Mouse (Mus musculus): ENCODE measurements around the gene Cntnap2. TPM values are rescaled to one million over a fixed set of nuclear protein-coding genes. Genes with fewer than 3 reads are reported as not detected.
"Not testable (repeated sequence)": the region's sequence is repeated elsewhere in the genome, so short reads cannot be mapped to it uniquely, and the experiment has no call there.

Gene Cntnap2
- polyA plus RNA-seq, 1 experiment from 2014 or later = 1.1 TPM

DNA sequence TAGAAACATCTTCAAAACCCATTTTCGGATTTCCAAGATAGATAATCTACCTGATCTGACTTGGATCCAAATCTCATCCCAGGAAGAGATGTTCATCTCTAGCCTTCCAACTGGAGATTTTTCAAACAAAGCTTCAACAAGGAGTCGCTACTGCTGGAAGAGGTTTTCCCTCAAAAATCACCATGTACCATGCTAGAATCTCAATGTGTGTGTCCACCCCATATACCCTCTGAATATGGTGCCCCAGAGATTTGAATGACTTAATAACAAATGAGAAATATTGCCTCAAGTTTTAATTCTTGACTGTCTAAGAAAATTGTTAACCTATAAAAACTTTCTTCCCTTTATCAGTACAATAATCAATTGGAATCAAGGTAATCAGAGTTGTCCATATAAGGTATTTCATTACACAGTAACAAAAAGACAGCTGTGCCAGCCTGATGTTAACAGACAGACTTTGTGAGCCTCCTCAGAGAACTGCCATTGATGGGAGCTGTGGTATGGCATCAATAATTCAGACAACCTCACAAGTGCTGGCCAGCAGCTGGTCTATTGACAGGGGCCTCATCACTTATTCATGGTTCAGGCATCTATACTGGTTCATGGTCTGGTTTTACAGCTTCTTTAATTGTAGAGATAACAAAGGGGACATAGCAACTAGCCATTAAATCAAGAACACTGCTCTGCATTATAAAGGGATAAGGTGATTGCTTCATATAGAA, 1391.9 kb downstream of the Cntnap2 start:
- Histone ChIP-seq H3K4me1 (replicated peaks; ENCODE audit: control insufficient read depth, insufficient read depth, low read length) (no peaks in the 10 kb centered on the region), H3K9ac (ENCODE audit: low read length) (no peak overlapping the region), H3K4me2 (ENCODE audit: low read depth, low read length) (no peak overlapping the region), H3K27ac (ENCODE audit: low read length) (no peak overlapping the region), H3K27me3 (ENCODE audit: control insufficient read depth, insufficient read depth, low read depth, low read length) (no peaks in the 10 kb centered on the region), H3K9me3 (ENCODE audit: control insufficient read depth, low read length) (no peaks in the 10 kb centered on the region), H3K36me3 (ENCODE audit: control insufficient read depth, insufficient read depth, low read length) (no peaks in the 10 kb centered on the region), H3K4me3 (ENCODE audit: low read length) (no peak overlapping the region)
- WGBS = 71% methylated on average over 2 of the region's 2 CpGs
- no peak for ATAC-seq (ENCODE audit: low read depth)

DNA sequence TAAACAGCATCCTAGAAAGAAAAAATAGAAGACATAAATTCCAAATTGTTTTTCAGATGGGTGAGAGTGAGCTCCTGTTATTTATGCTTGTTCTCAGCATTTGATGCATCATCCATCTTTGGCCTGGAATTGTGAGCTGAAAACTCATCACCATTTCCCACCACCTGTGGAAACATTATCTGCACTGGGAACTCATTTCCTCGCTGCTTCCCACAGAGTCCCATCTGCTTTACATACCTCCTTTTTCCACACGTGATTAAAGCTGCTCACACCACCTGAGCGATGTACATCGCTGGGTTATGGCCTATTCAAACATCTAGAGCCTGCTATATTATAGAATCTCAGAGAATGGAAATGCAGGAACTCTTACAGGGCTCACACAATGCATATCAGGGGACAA, 1413.5 kb downstream of the Cntnap2 start:
- Histone ChIP-seq H3K27ac (ENCODE audit: low read length) (no peak overlapping the region), H3K4me1 (replicated peaks; ENCODE audit: control insufficient read depth, insufficient read depth, low read length) (no peaks in the 10 kb centered on the region), H3K27me3 (ENCODE audit: control insufficient read depth, insufficient read depth, low read depth, low read length) (no peaks in the 10 kb centered on the region), H3K4me3 (ENCODE audit: low read length) (no peak overlapping the region), H3K4me2 (ENCODE audit: low read depth, low read length) (no peak overlapping the region), H3K9ac (ENCODE audit: low read length) (no peak overlapping the region), H3K36me3 (ENCODE audit: control insufficient read depth, insufficient read depth, low read length) (no peaks in the 10 kb centered on the region), H3K9me3 (ENCODE audit: control insufficient read depth, low read length) (no peaks in the 10 kb centered on the region)
- ATAC-seq (ENCODE audit: low read depth) = no peak
- 66% methylated on average over 4 of the region's 4 CpGs for WGBS

DNA sequence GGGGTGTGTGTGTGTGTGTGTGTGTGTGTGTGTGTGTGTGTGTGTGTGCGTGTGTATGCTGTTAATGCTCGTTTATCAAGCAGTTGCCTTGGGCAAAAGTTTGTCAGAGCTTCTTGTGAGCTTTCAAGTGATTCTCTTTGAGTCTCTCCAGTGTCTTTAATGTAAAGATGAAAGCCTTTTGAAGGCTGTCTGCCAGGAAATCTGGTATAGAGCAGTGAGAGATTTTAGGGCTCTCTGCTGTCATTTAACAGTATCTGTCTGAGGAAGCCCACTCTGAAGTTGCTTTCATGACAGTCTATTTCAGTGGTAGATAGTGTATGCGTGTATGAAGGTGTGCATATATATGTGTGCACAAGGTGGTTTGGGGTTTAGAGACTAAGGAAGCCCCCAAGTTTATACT, 1425.2 kb downstream of the Cntnap2 start:
- H3K9ac ChIP-seq (ENCODE audit: low read length) = no peak overlapping the region
- WGBS = 51% methylated on average over 3 of the region's 3 CpGs
- no peak for ATAC-seq (ENCODE audit: low read depth)
- no peak overlapping the region for H3K27ac ChIP-seq (ENCODE audit: low read length)
- no peaks in the 10 kb centered on the region for H3K9me3 ChIP-seq (ENCODE audit: control insufficient read depth, low read length)
- no peaks in the 10 kb centered on the region for H3K4me1 ChIP-seq (replicated peaks; ENCODE audit: control insufficient read depth, insufficient read depth, low read length)
- H3K27me3 ChIP-seq (ENCODE audit: control insufficient read depth, insufficient read depth, low read depth, low read length) = no peaks in the 10 kb centered on the region
- no peak overlapping the region for H3K4me2 ChIP-seq (ENCODE audit: low read depth, low read length)
- H3K36me3 ChIP-seq (ENCODE audit: control insufficient read depth, insufficient read depth, low read length) = no peaks in the 10 kb centered on the region
- H3K4me3 ChIP-seq (ENCODE audit: low read length) = no peak overlapping the region

DNA sequence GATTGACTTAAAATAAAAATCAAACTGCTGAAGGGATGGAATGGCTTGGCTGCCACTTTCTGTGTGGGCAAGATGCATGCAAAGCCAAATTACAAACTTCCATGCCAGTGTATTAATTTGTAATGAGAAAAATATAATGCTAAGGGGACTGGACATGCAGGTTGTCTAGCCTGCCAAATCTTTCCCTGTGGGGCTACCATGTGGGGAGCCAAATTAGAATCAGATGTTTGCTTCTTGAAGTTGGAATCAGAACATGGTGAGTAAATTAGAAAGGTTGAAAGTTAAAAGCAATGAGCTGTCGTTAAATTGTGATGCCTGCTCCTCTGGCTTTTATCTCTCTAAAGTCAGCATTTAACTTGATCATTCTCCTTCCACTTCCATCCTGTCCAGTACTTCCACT, 1443.6 kb downstream of the Cntnap2 start:
- no peaks in the 10 kb centered on the region for H3K36me3 ChIP-seq (ENCODE audit: control insufficient read depth, insufficient read depth, low read length)
- no peak overlapping the region for H3K9ac ChIP-seq (ENCODE audit: low read length)
- H3K27ac ChIP-seq (ENCODE audit: low read length) = no peak overlapping the region
- H3K4me3 ChIP-seq (ENCODE audit: low read length) = no peak overlapping the region
- H3K9me3 ChIP-seq (ENCODE audit: control insufficient read depth, low read length) = no peaks in the 10 kb centered on the region
- no peaks in the 10 kb centered on the region for H3K27me3 ChIP-seq (ENCODE audit: control insufficient read depth, insufficient read depth, low read depth, low read length)
- no peak overlapping the region for H3K4me2 ChIP-seq (ENCODE audit: low read depth, low read length)
- no peak for ATAC-seq (ENCODE audit: low read depth)
- 45% methylated on average over 1 of the region's 1 CpGs for WGBS
- H3K4me1 ChIP-seq (replicated peaks; ENCODE audit: control insufficient read depth, insufficient read depth, low read length) = no peaks in the 10 kb centered on the region

DNA sequence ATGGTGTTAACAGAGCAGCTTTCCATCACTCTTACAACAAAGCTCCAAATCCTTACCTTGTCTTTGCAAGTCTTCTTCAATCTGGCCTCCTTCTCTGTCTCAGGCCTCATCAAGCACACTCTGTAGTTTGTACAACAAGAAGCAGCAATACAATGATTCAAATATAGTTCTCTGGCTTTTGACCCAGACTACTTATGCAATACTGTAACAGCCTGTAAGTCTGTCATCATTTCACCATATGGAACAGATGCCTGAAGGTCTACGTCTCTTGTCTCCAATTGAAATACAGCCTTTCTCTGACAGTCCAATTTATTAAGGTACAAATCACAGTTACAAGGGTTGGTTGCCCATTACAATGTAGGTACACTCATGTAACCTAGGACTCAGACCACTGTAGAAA, 1453.7 kb downstream of the Cntnap2 start:
- WGBS = 50% methylated on average over 1 of the region's 1 CpGs
- H3K9ac ChIP-seq (ENCODE audit: low read length) = no peak overlapping the region
- H3K27ac ChIP-seq (ENCODE audit: low read length) = no peak overlapping the region
- no peak overlapping the region for H3K4me3 ChIP-seq (ENCODE audit: low read length)
- H3K27me3 ChIP-seq (ENCODE audit: control insufficient read depth, insufficient read depth, low read depth, low read length) = no peaks in the 10 kb centered on the region
- no peaks in the 10 kb centered on the region for H3K4me1 ChIP-seq (replicated peaks; ENCODE audit: control insufficient read depth, insufficient read depth, low read length)
- H3K4me2 ChIP-seq (ENCODE audit: low read depth, low read length) = no peak overlapping the region
- ATAC-seq (ENCODE audit: low read depth) = peak; percentile 64
- no peaks in the 10 kb centered on the region for H3K36me3 ChIP-seq (ENCODE audit: control insufficient read depth, insufficient read depth, low read length)
- H3K9me3 ChIP-seq (ENCODE audit: control insufficient read depth, low read length) = no peaks in the 10 kb centered on the region

DNA sequence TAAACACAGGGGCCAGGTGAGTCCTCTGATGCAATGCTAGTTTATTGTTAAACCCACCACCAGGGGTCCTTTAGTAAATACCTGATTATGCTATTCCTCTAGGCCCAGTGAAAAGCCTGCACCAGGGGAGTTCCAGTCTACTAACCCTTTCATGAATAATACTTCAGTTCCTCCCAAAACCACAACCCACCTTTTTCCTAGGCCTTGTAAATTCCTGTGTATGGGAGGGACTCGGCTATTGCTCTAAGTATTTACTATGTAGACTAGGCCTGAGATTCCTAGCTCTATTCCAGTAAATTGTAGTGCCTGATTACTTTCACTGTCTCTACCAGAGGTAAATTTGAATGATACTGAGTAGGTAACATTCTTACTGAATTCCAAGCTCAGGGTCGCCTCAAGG, 1478.4 kb downstream of the Cntnap2 start:
- H3K4me1 ChIP-seq (replicated peaks; ENCODE audit: control insufficient read depth, insufficient read depth, low read length); H3K9ac ChIP-seq (ENCODE audit: low read length); H3K4me3 ChIP-seq (ENCODE audit: low read length); H3K4me2 ChIP-seq (ENCODE audit: low read depth, low read length); H3K9me3 ChIP-seq (ENCODE audit: control insufficient read depth, low read length); ATAC-seq (ENCODE audit: low read depth); H3K27me3 ChIP-seq (ENCODE audit: control insufficient read depth, insufficient read depth, low read depth, low read length); H3K27ac ChIP-seq (ENCODE audit: low read length); H3K36me3 ChIP-seq (ENCODE audit: control insufficient read depth, insufficient read depth, low read length): not testable (repeated sequence)
- WGBS = 70% methylated on average over 2 of the region's 2 CpGs

DNA sequence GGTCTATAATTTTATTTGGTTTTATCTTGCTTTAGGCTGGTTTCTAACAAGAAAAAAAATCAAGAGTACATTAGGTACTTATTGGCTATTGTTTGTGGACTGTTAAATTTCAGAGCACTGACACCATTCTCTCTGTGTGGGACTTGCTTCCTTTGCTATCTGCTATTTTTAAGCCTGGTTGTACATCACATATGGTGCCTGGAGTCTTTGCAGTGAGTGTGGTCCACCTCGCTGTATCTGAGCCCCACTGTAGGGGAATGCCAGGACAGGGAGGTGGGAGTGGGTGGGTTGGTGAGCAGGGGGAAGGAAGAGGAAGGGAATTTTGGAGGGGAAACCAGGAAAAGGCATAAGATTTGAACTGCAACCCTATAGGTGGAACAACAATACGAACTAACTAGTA, 1504.3 kb downstream of the Cntnap2 start:
- 78% methylated on average over 2 of the region's 2 CpGs for WGBS
- no peak for ATAC-seq (ENCODE audit: low read depth)

DNA sequence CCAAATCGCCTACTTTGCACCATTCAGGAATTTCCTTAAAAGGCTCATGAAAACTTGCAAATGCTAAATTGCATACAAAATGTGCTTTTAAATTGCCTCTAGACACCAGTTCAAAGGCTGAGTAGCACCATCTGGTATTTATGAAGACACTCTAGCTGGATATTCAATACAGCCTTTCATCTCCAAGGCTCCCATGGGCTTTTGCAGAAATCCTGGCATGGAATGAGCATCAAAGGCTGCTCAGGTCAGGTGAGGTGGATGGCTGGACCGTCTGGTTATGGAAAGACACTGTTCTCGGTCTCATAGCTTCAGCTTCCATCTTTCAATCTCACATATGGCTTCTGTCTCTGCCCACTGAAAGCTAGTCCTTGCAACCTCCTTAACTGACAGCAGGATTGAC, 1515.9 kb downstream of the Cntnap2 start:
- Histone ChIP-seq H3K36me3 (ENCODE audit: control insufficient read depth, insufficient read depth, low read length) (no peaks in the 10 kb centered on the region), H3K9me3 (ENCODE audit: control insufficient read depth, low read length) (no peaks in the 10 kb centered on the region), H3K27me3 (ENCODE audit: control insufficient read depth, insufficient read depth, low read depth, low read length) (no peaks in the 10 kb centered on the region), H3K27ac (ENCODE audit: low read length) (no peak overlapping the region), H3K9ac (ENCODE audit: low read length) (no peak overlapping the region), H3K4me2 (ENCODE audit: low read depth, low read length) (no peak overlapping the region), H3K4me3 (ENCODE audit: low read length) (no peak overlapping the region), H3K4me1 (replicated peaks; ENCODE audit: control insufficient read depth, insufficient read depth, low read length) (no peaks in the 10 kb centered on the region)
- ATAC-seq (ENCODE audit: low read depth) = no peak
- 52% methylated on average over 3 of the region's 3 CpGs for WGBS

More for the DNA sequence above, 1504.3 kb downstream of the Cntnap2 start:
- no peaks in the 10 kb centered on the region for H3K27me3 ChIP-seq (ENCODE audit: control insufficient read depth, insufficient read depth, low read depth, low read length)
- no peak overlapping the region for H3K4me2 ChIP-seq (ENCODE audit: low read depth, low read length)
- no peak overlapping the region for H3K9ac ChIP-seq (ENCODE audit: low read length)
- H3K9me3 ChIP-seq (ENCODE audit: control insufficient read depth, low read length) = no peaks in the 10 kb centered on the region
- no peak overlapping the region for H3K27ac ChIP-seq (ENCODE audit: low read length)
- no peaks in the 10 kb centered on the region for H3K36me3 ChIP-seq (ENCODE audit: control insufficient read depth, insufficient read depth, low read length)
- H3K4me1 ChIP-seq (replicated peaks; ENCODE audit: control insufficient read depth, insufficient read depth, low read length) = no peaks in the 10 kb centered on the region
- H3K4me3 ChIP-seq (ENCODE audit: low read length) = no peak overlapping the region

DNA sequence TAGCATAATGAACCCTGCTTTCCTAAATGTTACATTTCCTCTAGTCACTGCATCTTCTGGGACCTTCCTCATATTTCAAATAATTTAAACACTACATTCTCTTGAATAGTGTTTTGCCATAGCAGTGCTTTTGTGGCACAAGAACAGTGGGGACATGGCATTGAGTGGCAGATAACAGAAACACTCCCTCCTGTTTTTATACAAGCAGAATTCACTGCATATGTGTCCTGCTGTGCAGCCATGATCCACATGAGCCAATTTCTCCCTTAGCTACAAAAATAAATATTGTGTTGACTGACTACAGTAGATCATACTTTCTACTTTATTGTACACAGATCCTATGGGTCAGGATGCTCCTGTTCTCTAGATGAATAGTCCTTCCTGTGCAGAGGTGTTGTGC, 1553.2 kb downstream of the Cntnap2 start:
- Histone ChIP-seq H3K4me1 (replicated peaks; ENCODE audit: control insufficient read depth, insufficient read depth, low read length) (no peaks in the 10 kb centered on the region), H3K9ac (ENCODE audit: low read length) (no peak overlapping the region), H3K4me3 (ENCODE audit: low read length) (no peak overlapping the region), H3K4me2 (ENCODE audit: low read depth, low read length) (no peak overlapping the region), H3K36me3 (ENCODE audit: control insufficient read depth, insufficient read depth, low read length) (no peaks in the 10 kb centered on the region), H3K27ac (ENCODE audit: low read length) (no peak overlapping the region), H3K27me3 (ENCODE audit: control insufficient read depth, insufficient read depth, low read depth, low read length) (no peaks in the 10 kb centered on the region), H3K9me3 (ENCODE audit: control insufficient read depth, low read length) (no peaks in the 10 kb centered on the region)
- no peak for ATAC-seq (ENCODE audit: low read depth)

DNA sequence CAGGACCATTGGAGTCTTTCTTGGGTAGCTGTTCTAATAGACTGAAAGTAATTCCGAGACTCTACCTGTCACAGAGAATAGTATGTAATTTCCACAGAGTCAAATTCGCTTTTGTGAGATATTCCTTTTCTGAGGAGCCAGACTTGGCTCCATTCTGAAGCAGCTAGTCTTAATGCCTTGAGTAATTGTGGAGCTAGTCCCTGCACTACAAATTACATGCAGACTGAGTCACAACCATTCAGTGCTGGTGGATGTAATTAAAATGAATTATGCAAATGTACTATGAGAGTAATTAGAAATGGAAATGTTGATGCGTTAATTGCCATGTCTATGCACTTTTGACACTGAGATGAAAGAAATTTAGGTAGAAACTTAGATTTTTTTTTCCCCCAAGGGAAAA, 1553.7 kb downstream of the Cntnap2 start:
- Histone ChIP-seq H3K4me2 (ENCODE audit: low read depth, low read length) (no peak overlapping the region), H3K9me3 (ENCODE audit: control insufficient read depth, low read length) (no peaks in the 10 kb centered on the region), H3K4me1 (replicated peaks; ENCODE audit: control insufficient read depth, insufficient read depth, low read length) (no peaks in the 10 kb centered on the region), H3K27ac (ENCODE audit: low read length) (no peak overlapping the region), H3K9ac (ENCODE audit: low read length) (no peak overlapping the region), H3K27me3 (ENCODE audit: control insufficient read depth, insufficient read depth, low read depth, low read length) (no peaks in the 10 kb centered on the region), H3K36me3 (ENCODE audit: control insufficient read depth, insufficient read depth, low read length) (no peaks in the 10 kb centered on the region), H3K4me3 (ENCODE audit: low read length) (no peak overlapping the region)
- 82% methylated on average over 3 of the region's 3 CpGs for WGBS
- ATAC-seq (ENCODE audit: low read depth) = no peak
